ENCODE assay signal across 19 mouse cellular contexts in the genomic region with DNA sequence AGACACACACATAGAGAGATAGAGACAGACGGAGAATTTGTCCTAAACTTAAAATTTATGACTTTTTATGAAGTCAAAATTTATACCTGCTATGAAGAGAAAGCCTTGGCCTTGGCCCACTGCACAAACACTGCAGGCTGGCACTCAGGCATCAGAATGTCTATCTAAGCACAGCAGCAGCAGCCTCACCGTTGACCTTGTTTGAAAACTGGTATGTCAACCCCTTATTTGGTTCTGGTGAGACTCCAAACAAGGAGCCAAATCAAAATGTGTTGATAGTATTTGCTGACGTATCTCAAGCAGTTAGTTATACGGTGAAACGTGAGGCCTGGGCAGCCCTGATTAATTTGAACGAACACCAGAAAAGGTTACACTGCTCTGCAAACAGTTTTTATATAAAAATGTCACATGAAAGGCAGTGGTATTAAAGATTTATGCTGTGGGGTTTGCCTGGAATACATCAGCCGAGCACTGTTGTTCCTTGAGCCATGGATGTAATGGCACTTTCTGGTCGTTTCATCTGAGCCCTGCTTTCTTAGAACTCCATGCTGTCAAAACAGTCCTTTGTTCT.
DNase-seq lines count a peak whose midpoint lies in the region; ATAC-seq lines count a peak whose summit lies in the region.
"Had no signal": no experiment of that assay in that cellular context is flagged by ENCODE, and none has a peak within 500 bp of the region (broad histone marks: within the 10 kb centered on the region; RNA-seq: fewer than 3 reads in every experiment).

No protein-coding gene starts in this region.

- no peak overlapping the region for H3K4me3 ChIP-seq in intestine, embryonic 16.5 days (ENCODE audit: low read length)
- no peak overlapping the region for H3K4me3 ChIP-seq in intestine, embryonic 15.5 days (replicated peaks)
- no peak overlapping the region for H3K4me3 ChIP-seq in limb, embryonic 13.5 days
- no peak overlapping the region for H3K4me3 ChIP-seq in hindbrain, embryonic 12.5 days
- H3K4me3 ChIP-seq: embryonic facial prominence, embryonic 15.5 days; liver, embryonic 12.5 days; lung, embryonic 15.5 days; myocyte had no signal

- no peaks in the 10 kb centered on the region for H3K4me1 ChIP-seq in intestine, embryonic 16.5 days (ENCODE audit: control insufficient read depth, insufficient read depth, low read length)
- H3K4me1 ChIP-seq in intestine, embryonic 15.5 days (replicated peaks), result no peaks in the 10 kb centered on the region
- peaks cover 14% of the 10 kb centered on the region for H3K4me1 ChIP-seq in limb, embryonic 13.5 days
- H3K4me1 ChIP-seq in hindbrain, embryonic 12.5 days, result no peaks in the 10 kb centered on the region
- H3K4me1 ChIP-seq: embryonic facial prominence, embryonic 15.5 days; liver, embryonic 12.5 days; lung, embryonic 15.5 days had no signal

- 47% methylated on average over 8 of the region's 8 CpGs for WGBS in intestine, embryonic 16.5 days
- 34% methylated on average over 8 of the region's 8 CpGs for WGBS in intestine, embryonic 15.5 days
- WGBS in limb, embryonic 13.5 days, result 23% methylated on average over 8 of the region's 8 CpGs
- WGBS in hindbrain, embryonic 12.5 days, result 76% methylated on average over 8 of the region's 8 CpGs

- no peak overlapping the region for H3K27ac ChIP-seq in intestine, embryonic 16.5 days (ENCODE audit: low read length)
- no peak overlapping the region for H3K27ac ChIP-seq in intestine, embryonic 15.5 days
- H3K27ac ChIP-seq in limb, embryonic 13.5 days, result no peak overlapping the region
- H3K27ac ChIP-seq in hindbrain, embryonic 12.5 days, result no peak overlapping the region
- H3K27ac ChIP-seq: embryonic facial prominence, embryonic 15.5 days; liver, embryonic 12.5 days; lung, embryonic 15.5 days had no signal

- no peak overlapping the region for H3K4me2 ChIP-seq in intestine, embryonic 16.5 days (ENCODE audit: low read depth, low read length)
- H3K4me2 ChIP-seq in intestine, embryonic 15.5 days (replicated peaks), result no peak overlapping the region
- H3K4me2 ChIP-seq in limb, embryonic 13.5 days (replicated peaks), result no peak overlapping the region
- no peak overlapping the region for H3K4me2 ChIP-seq in hindbrain, embryonic 12.5 days (replicated peaks)
- H3K4me2 ChIP-seq: embryonic facial prominence, embryonic 15.5 days; liver, embryonic 12.5 days; lung, embryonic 15.5 days had no signal

- 0 out of 2 replicates have a peak, but pooled peaks have one; percentile 38 for ATAC-seq in intestine, embryonic 16.5 days
- ATAC-seq in intestine, embryonic 15.5 days, result no peak; the same call in 1 of the 2 replicates
- 0 out of 2 replicates have a peak, but pooled peaks have one; percentile 31 for ATAC-seq in limb, embryonic 13.5 days (ENCODE audit: low FRiP score, low read depth)
- no peak for ATAC-seq in hindbrain, embryonic 12.5 days (ENCODE audit: low FRiP score)
- ATAC-seq in CD4-positive, CD25-positive, alpha-beta regulatory T cell, adult 4 months, result no peak
- ATAC-seq: intestine, postnatal 0 days; liver, embryonic 12.5 days had no signal

- H3K9me3 ChIP-seq in intestine, embryonic 16.5 days (ENCODE audit: control insufficient read depth, low read length), result no peaks in the 10 kb centered on the region
- H3K9me3 ChIP-seq in intestine, embryonic 15.5 days, result no peaks in the 10 kb centered on the region
- no peaks in the 10 kb centered on the region for H3K9me3 ChIP-seq in limb, embryonic 13.5 days
- H3K9me3 ChIP-seq in hindbrain, embryonic 12.5 days (replicated peaks), result no peaks in the 10 kb centered on the region
- H3K9me3 ChIP-seq: embryonic facial prominence, embryonic 15.5 days; liver, embryonic 12.5 days; lung, embryonic 15.5 days had no signal

- H3K9ac ChIP-seq in intestine, embryonic 16.5 days (ENCODE audit: low read depth, low read length), result no peak overlapping the region
- H3K9ac ChIP-seq in intestine, embryonic 15.5 days, result no peak overlapping the region
- no peak overlapping the region for H3K9ac ChIP-seq in limb, embryonic 13.5 days
- H3K9ac ChIP-seq in hindbrain, embryonic 12.5 days, result no peak overlapping the region
- H3K9ac ChIP-seq: embryonic facial prominence, embryonic 15.5 days; liver, embryonic 12.5 days; lung, embryonic 15.5 days had no signal

- DNase-seq in adrenal gland, adult (ENCODE audit: inconsistent age in 2 of 2, low spot score in 1 of 2), result peak; percentile 60 to 86
- DNase-seq in adrenal gland, postnatal 25 days, result no peak
- peak; percentile 50 for DNase-seq in adrenal gland, adult 8-10 months
- DNase-seq: cerebellum, adult 8-10 months; kidney, postnatal 25 days; layer of hippocampus, adult 9-11 months; right cerebral cortex, postnatal 4 days; thymus, adult 18-20 months had no signal

- no peaks in the 10 kb centered on the region for H3K27me3 ChIP-seq in intestine, embryonic 16.5 days (replicated peaks; ENCODE audit: control insufficient read depth, insufficient read depth, low read length)
- H3K27me3 ChIP-seq in intestine, embryonic 15.5 days (replicated peaks), result no peaks in the 10 kb centered on the region
- H3K27me3 ChIP-seq in limb, embryonic 13.5 days, result no peaks in the 10 kb centered on the region
- no peaks in the 10 kb centered on the region for H3K27me3 ChIP-seq in hindbrain, embryonic 12.5 days
- H3K27me3 ChIP-seq: CH12.LX; embryonic facial prominence, embryonic 15.5 days; liver, embryonic 12.5 days; lung, embryonic 15.5 days had no signal

- H3K36me3 ChIP-seq in intestine, embryonic 16.5 days (ENCODE audit: control insufficient read depth, insufficient read depth, low read length), result no peaks in the 10 kb centered on the region
- no peaks in the 10 kb centered on the region for H3K36me3 ChIP-seq in intestine, embryonic 15.5 days
- H3K36me3 ChIP-seq in limb, embryonic 13.5 days, result no peaks in the 10 kb centered on the region
- H3K36me3 ChIP-seq in hindbrain, embryonic 12.5 days, result no peaks in the 10 kb centered on the region
- H3K36me3 ChIP-seq: embryonic facial prominence, embryonic 15.5 days; liver, embryonic 12.5 days; lung, embryonic 15.5 days had no signal

Comparison
In these comparisons a context has a peak if more than half of its experiments do, and no peak if none do; other contexts are left out.
1. ATAC-seq: peak in intestine, embryonic 16.5 days (single experiment) and limb, embryonic 13.5 days (single experiment); none in intestine, embryonic 15.5 days (single experiment), hindbrain, embryonic 12.5 days (single experiment) and CD4-positive, CD25-positive, alpha-beta regulatory T cell, adult 4 months (single experiment).